Mouse (Mus musculus) kidney, embryonic 16.5 days (tissue): ENCODE data around the gene Abtb2. TPM values are rescaled to one million over a fixed set of nuclear protein-coding genes. Genes with fewer than 3 reads are reported as not detected.

Source experiments
- ATAC-seq: fragments of 200-750 bp; cut with Nextera tagmentation; 2 replicates; pipeline ENCODE4 v1.8.0; 2017; ENCODE audit warnings: moderate TSS enrichment; ENCODE audit not compliant: low FRiP score, low TSS enrichment
- H3K27ac ChIP-seq: fragments of 300-500 bp; sonication (generic); 2 replicates; pipeline ENCODE4 v1.5.1; 2014; ENCODE audit warnings: low read length
- H3K27me3 ChIP-seq: fragments of 300-500 bp; sonication (generic); 2 replicates; pipeline ENCODE4 v1.6.1; 2014; ENCODE audit warnings: low read length, control low read depth, mixed read lengths; ENCODE audit not compliant: insufficient read depth
- H3K36me3 ChIP-seq: fragments of 300-500 bp; sonication (generic); 2 replicates; pipeline ENCODE4 v1.6.1; 2014; ENCODE audit warnings: low read length, control low read depth, mixed read lengths; ENCODE audit not compliant: insufficient read depth
- H3K4me1 ChIP-seq: fragments of 300-500 bp; sonication (generic); 2 replicates; pipeline ENCODE4 v1.6.1; 2014; ENCODE audit warnings: low read length, control low read depth, mixed read lengths; ENCODE audit not compliant: insufficient read depth
- H3K4me2 ChIP-seq: fragments of 300-500 bp; sonication (generic); replicated peaks from 2 replicates; pipeline ENCODE4 v1.6.1; 2014; ENCODE audit warnings: low read depth, low read length
- H3K4me3 ChIP-seq: fragments of 300-500 bp; sonication (generic); 2 replicates; pipeline ENCODE4 v1.5.1; 2014; ENCODE audit warnings: mild to moderate bottlenecking, low read length
- H3K9ac ChIP-seq: fragments of 300-500 bp; sonication (generic); replicated peaks from 2 replicates; pipeline ENCODE4 v1.6.1; 2014; ENCODE audit warnings: low read length
- H3K9me3 ChIP-seq: fragments of 300-500 bp; sonication (generic); 2 replicates; pipeline ENCODE4 v1.6.1; 2016; ENCODE audit warnings: low read length, control low read depth
- WGBS: fragments of 180-500 bp; shearing (Covaris S2); extraction: QIAGEN DNeasy Blood & Tissue Kit; methylation state at CpG from one replicate; pipeline ENCODE4 v1.1.7; 2014; 5-methylcytosine and 5-hydroxymethylcytosine counted together
- polyA plus RNA-seq: library from polyadenylated mRNA; unstranded; fragments of >200 nt; fragmentation: Nextera tagmentation; extraction: Ambion mirVana; gene quantifications from 2 replicates; pipeline ENCODE4 v1.2.1, GENCODE M21; 2015

Abtb2 gene
- polyA plus RNA-seq, 1 experiment from 2014 or later = 9.3 TPM

- no peaks in the 10 kb centered on the region for H3K27me3 ChIP-seq
- no peak overlapping the region; the same call in 1 of the 2 replicates for H3K4me2 ChIP-seq
- no peaks in the 10 kb centered on the region for H3K36me3 ChIP-seq
- 67% methylated on average over 6 of the region's 6 CpGs for WGBS
- peaks cover 15% of the 10 kb centered on the region for H3K4me1 ChIP-seq
- no peaks in the 10 kb centered on the region for H3K9me3 ChIP-seq
- peak; percentile 34; the same call in 1 of the 2 replicates for ATAC-seq
- H3K9ac ChIP-seq = no peak overlapping the region; the same call in 1 of the 2 replicates
- peak overlapping the region; percentile 83 for H3K27ac ChIP-seq
- H3K4me3 ChIP-seq = no peak overlapping the region
These were observed 28.5 kb downstream of the Abtb2 start for GRCm38 (mm10) chr2:103594592-103595011.

- WGBS = 45% methylated on average over 5 of the region's 5 CpGs
- H3K27me3 ChIP-seq = no peaks in the 10 kb centered on the region
- no peak overlapping the region; the same call in 1 of the 2 replicates for H3K4me2 ChIP-seq
- no peak overlapping the region for H3K9ac ChIP-seq
- no peaks in the 10 kb centered on the region for H3K9me3 ChIP-seq
- ATAC-seq = peak; percentile 59
- peak overlapping the region; percentile 83 for H3K27ac ChIP-seq
- peaks cover 15% of the 10 kb centered on the region for H3K4me1 ChIP-seq
- no peaks in the 10 kb centered on the region for H3K36me3 ChIP-seq
- no peak overlapping the region for H3K4me3 ChIP-seq
These were observed 29.0 kb downstream of the Abtb2 start for GRCm38 (mm10) chr2:103595028-103595651.

GRCm38 (mm10) chr2:103599296-103599695 is 33.2 kb downstream of the Abtb2 start:
- H3K4me2 ChIP-seq = no peak overlapping the region
- no peak overlapping the region for H3K9ac ChIP-seq
- H3K4me3 ChIP-seq = no peak overlapping the region
- no peaks in the 10 kb centered on the region for H3K9me3 ChIP-seq
- H3K4me1 ChIP-seq = peaks cover 12% of the 10 kb centered on the region
- ATAC-seq = no peak
- WGBS = 69% methylated on average over 1 of the region's 1 CpGs
- no peaks in the 10 kb centered on the region for H3K36me3 ChIP-seq
- H3K27me3 ChIP-seq = no peaks in the 10 kb centered on the region
- no peak overlapping the region for H3K27ac ChIP-seq

GRCm38 (mm10) chr2:103600165-103600891 is 34.2 kb downstream of the Abtb2 start:
- WGBS = 49% methylated on average over 8 of the region's 8 CpGs
- no peak overlapping the region for H3K27ac ChIP-seq
- ATAC-seq = no peak

GRCm38 (mm10) chr2:103601126-103601525 is 35.0 kb downstream of the Abtb2 start:
- Histone ChIP-seq H3K36me3 (no peaks in the 10 kb centered on the region), H3K4me3 (no peak overlapping the region), H3K4me2 (no peak overlapping the region), H3K9me3 (no peaks in the 10 kb centered on the region), H3K9ac (no peak overlapping the region), H3K27me3 (no peaks in the 10 kb centered on the region), H3K4me1 (no peaks in the 10 kb centered on the region; the same call in none of the 2 replicates), H3K27ac (no peak overlapping the region)
- WGBS = 20% methylated on average over 1 of the region's 1 CpGs
- no peak for ATAC-seq

More at GRCm38 (mm10) chr2:103600165-103600891, 34.2 kb downstream of the Abtb2 start:
- Histone ChIP-seq H3K36me3 (no peaks in the 10 kb centered on the region), H3K4me2 (no peak overlapping the region), H3K9me3 (no peaks in the 10 kb centered on the region), H3K9ac (no peak overlapping the region), H3K27me3 (no peaks in the 10 kb centered on the region), H3K4me3 (no peak overlapping the region), H3K4me1 (peaks cover 4% of the 10 kb centered on the region)

- Histone ChIP-seq H3K4me1 (no peaks in the 10 kb centered on the region; the same call in none of the 2 replicates), H3K27me3 (no peaks in the 10 kb centered on the region), H3K4me3 (no peak overlapping the region), H3K9me3 (no peaks in the 10 kb centered on the region), H3K27ac (no peak overlapping the region), H3K36me3 (no peaks in the 10 kb centered on the region), H3K9ac (no peak overlapping the region), H3K4me2 (no peak overlapping the region)
- WGBS = 78% methylated on average over 1 of the region's 1 CpGs
- no peak for ATAC-seq
These were observed 35.4 kb downstream of the Abtb2 start for GRCm38 (mm10) chr2:103601531-103601930.

GRCm38 (mm10) chr2:103603209-103603608 is 37.1 kb downstream of the Abtb2 start:
- no peak overlapping the region for H3K4me3 ChIP-seq
- H3K9ac ChIP-seq = no peak overlapping the region
- no peak overlapping the region for H3K27ac ChIP-seq
- no peak for ATAC-seq
- H3K4me1 ChIP-seq = no peaks in the 10 kb centered on the region; the same call in none of the 2 replicates
- no peaks in the 10 kb centered on the region for H3K36me3 ChIP-seq
- no peak overlapping the region for H3K4me2 ChIP-seq
- 64% methylated on average over 3 of the region's 3 CpGs for WGBS
- H3K9me3 ChIP-seq = no peaks in the 10 kb centered on the region
- H3K27me3 ChIP-seq = no peaks in the 10 kb centered on the region

GRCm38 (mm10) chr2:103603869-103604268 is 37.8 kb downstream of the Abtb2 start:
- Histone ChIP-seq H3K27ac (no peak overlapping the region), H3K36me3 (no peaks in the 10 kb centered on the region), H3K9me3 (no peaks in the 10 kb centered on the region), H3K4me3 (no peak overlapping the region), H3K27me3 (no peaks in the 10 kb centered on the region), H3K4me1 (peaks cover 1% of the 10 kb centered on the region), H3K4me2 (no peak overlapping the region), H3K9ac (no peak overlapping the region)
- ATAC-seq = no peak
- 52% methylated on average over 1 of the region's 1 CpGs for WGBS

- Histone ChIP-seq H3K27ac (no peak overlapping the region), H3K4me2 (no peak overlapping the region), H3K9ac (no peak overlapping the region), H3K27me3 (no peaks in the 10 kb centered on the region), H3K4me1 (peaks cover 11% of the 10 kb centered on the region), H3K36me3 (no peaks in the 10 kb centered on the region), H3K4me3 (no peak overlapping the region), H3K9me3 (no peaks in the 10 kb centered on the region)
- no peak for ATAC-seq
- 87% methylated on average over 4 of the region's 4 CpGs for WGBS
These were observed 39.8 kb downstream of the Abtb2 start for GRCm38 (mm10) chr2:103605805-103606498.
